Mouse (Mus musculus): ENCODE measurements around the gene Map6. TPM values are rescaled to one million over a fixed set of nuclear protein-coding genes. Genes with fewer than 3 reads are reported as not detected.

Gene Map6
- polyA plus RNA-seq, 1 experiment from 2014 or later: 127 TPM

DNA sequence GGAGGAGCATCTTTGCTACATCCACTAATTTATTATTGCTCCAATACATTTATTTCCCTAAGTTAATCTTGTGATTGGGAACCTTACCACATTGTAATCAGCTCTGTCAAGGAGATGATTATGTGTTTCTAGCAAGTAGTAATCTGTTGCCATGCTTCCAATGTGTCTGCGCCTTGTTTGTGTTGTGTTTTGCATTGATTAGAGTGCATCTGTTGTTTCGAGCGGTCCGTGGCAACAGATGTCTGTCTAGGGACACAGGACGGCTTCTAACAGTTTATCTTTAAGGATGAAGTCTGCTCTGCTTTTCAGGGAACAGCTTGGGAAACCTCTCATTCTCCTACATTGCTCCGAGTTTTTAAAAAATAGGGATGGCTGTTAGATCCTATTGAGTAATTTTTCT, 7.9 kb downstream of the Map6 start:
- Histone ChIP-seq H3K4me2 (ENCODE audit: low read length) (peak overlapping the region; percentile 38), H3K27ac (ENCODE audit: low read depth, low read length) (no peak overlapping the region), H3K4me3 (ENCODE audit: low read length) (peak overlapping the region; percentile 6; the same call in 1 of the 2 replicates), H3K9me3 (ENCODE audit: control insufficient read depth, low read length) (no peaks in the 10 kb centered on the region), H3K27me3 (replicated peaks; ENCODE audit: control insufficient read depth, insufficient read depth, low read length) (no peaks in the 10 kb centered on the region), H3K4me1 (ENCODE audit: control insufficient read depth, insufficient read depth, low read depth, low read length) (peaks cover 45% of the 10 kb centered on the region), H3K9ac (ENCODE audit: low read depth, low read length) (no peak overlapping the region), H3K36me3 (ENCODE audit: control insufficient read depth, insufficient read depth, low read length) (no peaks in the 10 kb centered on the region)
- ATAC-seq: no peak
- 21% methylated on average over 6 of the region's 6 CpGs for WGBS

DNA sequence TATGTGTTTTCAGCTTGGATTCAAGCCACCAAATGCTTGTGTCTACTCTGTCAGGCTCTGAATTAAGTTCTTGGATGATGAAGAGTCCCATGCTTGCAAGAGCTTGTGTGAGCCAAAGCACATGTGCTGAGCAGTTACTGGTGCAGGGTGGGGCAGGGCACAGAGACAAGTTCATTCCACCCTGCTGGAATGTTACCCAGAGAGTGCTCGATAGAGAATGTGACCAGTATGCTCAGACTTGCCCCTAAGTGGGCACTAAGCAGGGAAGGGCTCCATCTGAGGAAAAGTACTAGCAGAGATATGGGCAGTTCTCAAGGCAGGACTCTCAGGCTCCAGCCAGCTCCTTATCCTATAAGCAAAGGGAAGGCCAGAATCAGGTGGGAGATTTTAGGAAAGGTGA, 9.4 kb downstream of the Map6 start:
- Histone ChIP-seq H3K9me3 (ENCODE audit: control insufficient read depth, low read length) (no peaks in the 10 kb centered on the region), H3K4me3 (ENCODE audit: low read length) (no peak overlapping the region), H3K9ac (ENCODE audit: low read depth, low read length) (no peak overlapping the region), H3K36me3 (ENCODE audit: control insufficient read depth, insufficient read depth, low read length) (no peaks in the 10 kb centered on the region), H3K4me2 (ENCODE audit: low read length) (no peak overlapping the region), H3K4me1 (ENCODE audit: control insufficient read depth, insufficient read depth, low read depth, low read length) (peaks cover 34% of the 10 kb centered on the region), H3K27ac (ENCODE audit: low read depth, low read length) (no peak overlapping the region), H3K27me3 (replicated peaks; ENCODE audit: control insufficient read depth, insufficient read depth, low read length) (no peaks in the 10 kb centered on the region)
- 81% methylated on average over 1 of the region's 1 CpGs for WGBS
- no peak for ATAC-seq

DNA sequence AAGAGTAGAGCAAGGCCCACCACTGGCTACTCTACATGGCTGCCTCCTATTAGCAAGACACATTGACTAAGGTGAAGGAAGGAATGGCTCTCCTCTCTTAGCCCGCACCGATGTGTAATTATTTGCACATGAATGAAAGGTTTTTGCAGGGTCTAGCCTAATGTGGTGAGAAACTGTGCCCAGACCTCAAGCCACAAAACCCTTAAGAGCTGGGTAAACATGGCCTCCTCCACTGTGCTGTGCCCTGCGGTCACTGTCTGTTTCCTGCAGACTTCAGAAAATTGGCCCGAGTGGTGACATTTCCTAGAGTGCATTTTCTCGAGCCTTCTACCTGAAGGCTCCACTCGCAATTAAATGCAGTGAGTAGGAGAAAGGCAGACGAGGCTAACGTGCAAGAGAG, 11.1 kb downstream of the Map6 start:
- H3K4me3 ChIP-seq (ENCODE audit: low read length): no peak overlapping the region
- H3K36me3 ChIP-seq (ENCODE audit: control insufficient read depth, insufficient read depth, low read length): no peaks in the 10 kb centered on the region
- H3K9me3 ChIP-seq (ENCODE audit: control insufficient read depth, low read length): no peaks in the 10 kb centered on the region
- no peaks in the 10 kb centered on the region for H3K27me3 ChIP-seq (replicated peaks; ENCODE audit: control insufficient read depth, insufficient read depth, low read length)
- WGBS: 86% methylated on average over 8 of the region's 8 CpGs
- H3K4me2 ChIP-seq (ENCODE audit: low read length): no peak overlapping the region
- H3K27ac ChIP-seq (ENCODE audit: low read depth, low read length): no peak overlapping the region
- no peak overlapping the region for H3K9ac ChIP-seq (ENCODE audit: low read depth, low read length)
- peaks cover 23% of the 10 kb centered on the region for H3K4me1 ChIP-seq (ENCODE audit: control insufficient read depth, insufficient read depth, low read depth, low read length)
- ATAC-seq: no peak

DNA sequence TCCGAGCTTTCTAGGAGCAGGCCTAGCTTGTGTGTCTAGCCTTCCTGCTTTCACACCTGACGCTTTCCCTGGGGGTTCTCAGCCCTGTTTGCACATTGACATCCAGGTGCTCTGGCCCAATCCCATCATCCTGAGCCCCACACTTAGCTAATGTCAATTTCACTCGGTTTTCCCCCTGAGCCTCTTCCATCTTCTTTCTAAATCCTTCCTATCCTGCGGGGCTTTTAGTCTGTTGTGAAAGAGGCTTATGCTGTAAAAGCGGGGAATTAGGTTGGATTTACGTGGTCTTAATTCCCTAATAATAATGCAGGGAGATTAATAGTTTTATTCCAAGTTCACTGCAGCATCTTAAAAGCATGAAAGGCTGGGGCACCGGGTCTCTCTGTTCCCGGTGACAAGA, 12.3 kb downstream of the Map6 start:
- H3K4me1 ChIP-seq (ENCODE audit: control insufficient read depth, insufficient read depth, low read depth, low read length): peaks cover 15% of the 10 kb centered on the region
- ATAC-seq: no peak
- H3K9me3 ChIP-seq (ENCODE audit: control insufficient read depth, low read length): no peaks in the 10 kb centered on the region
- H3K4me3 ChIP-seq (ENCODE audit: low read length): no peak overlapping the region
- H3K9ac ChIP-seq (ENCODE audit: low read depth, low read length): no peak overlapping the region
- H3K36me3 ChIP-seq (ENCODE audit: control insufficient read depth, insufficient read depth, low read length): no peaks in the 10 kb centered on the region
- WGBS: 52% methylated on average over 8 of the region's 8 CpGs
- H3K27ac ChIP-seq (ENCODE audit: low read depth, low read length): no peak overlapping the region
- H3K27me3 ChIP-seq (replicated peaks; ENCODE audit: control insufficient read depth, insufficient read depth, low read length): no peaks in the 10 kb centered on the region
- no peak overlapping the region for H3K4me2 ChIP-seq (ENCODE audit: low read length)

DNA sequence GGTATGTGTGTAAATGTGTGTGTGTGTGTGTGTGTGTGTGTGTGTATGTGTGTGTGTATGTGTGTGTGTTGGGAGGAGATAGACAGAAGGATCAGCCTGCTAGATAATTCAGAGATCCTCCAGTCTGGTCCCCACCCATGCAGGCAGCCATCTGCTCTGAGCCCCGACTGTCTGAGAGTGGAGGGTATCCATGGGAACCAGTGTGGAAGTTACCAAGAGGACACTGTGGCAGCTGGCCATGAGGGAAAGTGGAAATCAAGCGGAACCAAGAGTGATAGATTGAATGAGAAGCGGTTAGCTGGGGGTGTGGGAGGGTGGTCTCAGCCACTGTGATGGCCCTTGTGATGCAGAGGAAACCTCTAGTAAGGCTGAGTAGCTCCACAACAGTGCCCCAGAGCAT, 20.0 kb downstream of the Map6 start:
- Histone ChIP-seq H3K4me1 (ENCODE audit: control insufficient read depth, insufficient read depth, low read depth, low read length) (peaks cover 17% of the 10 kb centered on the region), H3K4me2 (ENCODE audit: low read length) (no peak overlapping the region), H3K9ac (ENCODE audit: low read depth, low read length) (no peak overlapping the region), H3K36me3 (ENCODE audit: control insufficient read depth, insufficient read depth, low read length) (peaks cover 3% of the 10 kb centered on the region; the same call in 1 of the 2 replicates), H3K27ac (ENCODE audit: low read depth, low read length) (peak overlapping the region; percentile 61), H3K27me3 (replicated peaks; ENCODE audit: control insufficient read depth, insufficient read depth, low read length) (no peaks in the 10 kb centered on the region), H3K4me3 (ENCODE audit: low read length) (no peak overlapping the region), H3K9me3 (ENCODE audit: control insufficient read depth, low read length) (no peaks in the 10 kb centered on the region)
- WGBS: 10% methylated on average over 3 of the region's 3 CpGs
- peak; percentile 92 for ATAC-seq

DNA sequence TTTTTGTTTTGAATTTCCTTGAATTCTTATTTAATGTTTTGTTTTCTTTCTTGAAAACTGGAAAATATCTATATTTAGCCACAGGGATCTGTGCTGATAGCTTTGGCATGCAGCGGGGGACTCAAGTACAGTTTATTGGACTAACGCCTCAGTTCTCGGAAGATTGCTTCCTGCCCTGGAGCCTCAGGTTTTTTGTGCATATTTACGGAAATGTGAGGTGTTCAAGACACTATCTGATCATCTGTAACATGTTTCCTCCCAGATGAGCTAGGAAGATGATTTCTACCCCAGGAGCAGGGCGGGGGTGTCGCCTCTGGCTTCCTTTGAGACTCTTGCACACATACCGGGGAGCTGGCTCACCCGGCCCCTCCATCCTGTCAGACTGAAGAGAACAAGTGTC, 22.8 kb downstream of the Map6 start:
- Histone ChIP-seq H3K4me3 (ENCODE audit: low read length) (no peak overlapping the region), H3K9me3 (ENCODE audit: control insufficient read depth, low read length) (no peaks in the 10 kb centered on the region), H3K36me3 (ENCODE audit: control insufficient read depth, insufficient read depth, low read length) (peaks cover 13% of the 10 kb centered on the region), H3K27me3 (replicated peaks; ENCODE audit: control insufficient read depth, insufficient read depth, low read length) (no peaks in the 10 kb centered on the region), H3K9ac (ENCODE audit: low read depth, low read length) (no peak overlapping the region), H3K4me1 (ENCODE audit: control insufficient read depth, insufficient read depth, low read depth, low read length) (peaks cover 20% of the 10 kb centered on the region), H3K4me2 (ENCODE audit: low read length) (no peak overlapping the region), H3K27ac (ENCODE audit: low read depth, low read length) (no peak overlapping the region)
- WGBS: 53% methylated on average over 8 of the region's 8 CpGs
- ATAC-seq: no peak

DNA sequence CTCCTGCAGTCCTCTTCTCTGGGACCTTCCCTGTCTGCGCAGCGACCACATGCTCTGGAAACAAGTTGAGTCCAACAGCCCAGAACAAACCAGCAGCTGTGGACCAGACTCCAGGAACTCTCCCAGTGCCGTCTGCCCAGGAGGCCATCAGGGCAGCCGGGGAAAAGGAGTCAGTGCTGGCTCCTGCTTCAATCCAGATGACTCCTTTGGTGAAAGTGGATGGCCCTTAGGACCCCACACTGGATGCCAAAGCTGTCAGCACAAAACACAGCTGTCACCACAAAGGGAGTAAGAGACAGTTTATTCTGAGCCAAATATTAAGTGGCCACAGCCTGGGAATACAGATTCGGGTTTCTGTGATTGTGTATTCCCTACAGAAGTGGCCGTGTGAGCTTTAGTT, 23.7 kb downstream of the Map6 start:
- no peak overlapping the region for H3K4me2 ChIP-seq (ENCODE audit: low read length)
- H3K9me3 ChIP-seq (ENCODE audit: control insufficient read depth, low read length): no peaks in the 10 kb centered on the region
- peaks cover 13% of the 10 kb centered on the region for H3K36me3 ChIP-seq (ENCODE audit: control insufficient read depth, insufficient read depth, low read length)
- peaks cover 20% of the 10 kb centered on the region for H3K4me1 ChIP-seq (ENCODE audit: control insufficient read depth, insufficient read depth, low read depth, low read length)
- 42% methylated on average over 6 of the region's 6 CpGs for WGBS
- peak overlapping the region; percentile 48; the same call in 1 of the 2 replicates for H3K27ac ChIP-seq (ENCODE audit: low read depth, low read length)
- ATAC-seq: 0 out of 2 replicates have a peak, but pooled peaks have one; percentile 9
- H3K9ac ChIP-seq (ENCODE audit: low read depth, low read length): no peak overlapping the region
- H3K27me3 ChIP-seq (replicated peaks; ENCODE audit: control insufficient read depth, insufficient read depth, low read length): no peaks in the 10 kb centered on the region
- H3K4me3 ChIP-seq (ENCODE audit: low read length): no peak overlapping the region

DNA sequence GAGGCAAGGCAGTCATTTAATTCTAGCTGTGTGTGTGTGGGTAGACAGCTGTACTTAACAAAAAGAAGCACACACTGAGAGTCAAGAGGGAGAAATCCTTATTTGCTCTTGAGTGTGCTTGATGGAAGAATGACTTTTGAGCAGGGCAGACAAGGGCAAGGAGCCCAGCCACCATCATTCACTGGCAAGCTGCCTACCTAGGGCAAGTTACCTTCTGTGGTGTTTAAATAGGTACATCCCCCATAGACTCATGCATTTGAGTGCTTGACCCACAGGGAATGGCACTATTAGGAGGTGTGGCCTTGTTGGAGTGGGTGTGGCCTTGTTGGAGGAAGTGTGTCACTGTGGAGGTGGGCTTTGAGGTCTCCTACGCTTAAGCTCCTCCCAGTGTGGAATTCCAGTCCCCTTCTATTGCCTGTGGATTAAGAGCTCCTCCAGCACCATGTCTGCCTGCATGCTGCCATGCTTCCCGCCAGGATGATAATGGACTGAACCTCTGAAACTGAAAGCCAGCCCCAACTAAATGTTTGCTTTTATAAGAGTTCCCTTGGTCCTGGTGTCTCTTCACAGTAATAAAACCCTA, 27.0 kb downstream of the Map6 start:
- Histone ChIP-seq H3K27me3 (replicated peaks; ENCODE audit: control insufficient read depth, insufficient read depth, low read length) (no peaks in the 10 kb centered on the region), H3K4me2 (ENCODE audit: low read length) (no peak overlapping the region), H3K27ac (ENCODE audit: low read depth, low read length) (no peak overlapping the region), H3K9ac (ENCODE audit: low read depth, low read length) (no peak overlapping the region), H3K9me3 (ENCODE audit: control insufficient read depth, low read length) (no peaks in the 10 kb centered on the region), H3K4me3 (ENCODE audit: low read length) (no peak overlapping the region), H3K4me1 (ENCODE audit: control insufficient read depth, insufficient read depth, low read depth, low read length) (peaks cover 11% of the 10 kb centered on the region), H3K36me3 (ENCODE audit: control insufficient read depth, insufficient read depth, low read length) (peaks cover 13% of the 10 kb centered on the region)
- 92% methylated on average over 2 of the region's 2 CpGs for WGBS
- ATAC-seq: no peak

DNA sequence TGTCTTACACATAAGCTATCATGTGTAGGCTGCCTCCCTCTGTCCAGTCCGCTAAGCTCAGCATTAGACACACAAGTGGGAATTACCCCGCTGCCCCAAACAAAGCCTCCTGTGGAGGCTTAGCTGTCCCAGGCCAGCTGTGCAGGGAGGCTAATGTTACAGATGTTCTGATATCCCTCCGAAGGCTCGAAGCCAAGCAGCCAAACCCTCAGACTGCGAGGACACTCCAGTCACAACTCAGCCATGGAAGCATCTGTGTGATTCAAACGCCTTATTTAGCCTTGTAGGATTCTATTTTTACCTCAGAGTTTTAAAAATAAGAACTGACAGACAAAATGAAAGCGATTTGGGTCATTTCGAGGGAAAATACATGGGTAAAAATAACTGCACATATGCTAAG, 27.9 kb downstream of the Map6 start:
- H3K4me1 ChIP-seq (ENCODE audit: control insufficient read depth, insufficient read depth, low read depth, low read length): peaks cover 11% of the 10 kb centered on the region
- H3K4me2 ChIP-seq (ENCODE audit: low read length): no peak overlapping the region
- H3K36me3 ChIP-seq (ENCODE audit: control insufficient read depth, insufficient read depth, low read length): peaks cover 13% of the 10 kb centered on the region
- H3K9ac ChIP-seq (ENCODE audit: low read depth, low read length): no peak overlapping the region
- WGBS: 61% methylated on average over 8 of the region's 8 CpGs
- H3K27me3 ChIP-seq (replicated peaks; ENCODE audit: control insufficient read depth, insufficient read depth, low read length): no peaks in the 10 kb centered on the region
- H3K27ac ChIP-seq (ENCODE audit: low read depth, low read length): peak overlapping the region; percentile 14; the same call in 1 of the 2 replicates
- no peaks in the 10 kb centered on the region for H3K9me3 ChIP-seq (ENCODE audit: control insufficient read depth, low read length)
- ATAC-seq: no peak
- H3K4me3 ChIP-seq (ENCODE audit: low read length): no peak overlapping the region
